Mouse (Mus musculus) mouse embryonic stem cell (cell line): Measurements from ENCODE around the gene 4930558K02Rik.

Source experiments
- in situ Hi-C, 2 experiments: fragments of 300-500 bp; cut with MboI; formaldehyde crosslinking; loops; 1 replicate in 1 of 2; 3 replicates in 1 of 2; pipeline ENCODE4 v1.14.3; 2019 to 2020; ENCODE audit warnings: low sequenced_read_pairs in 2 of 2, low pct_unique_long_range_greater_than_20kb in 1 of 2, mixed read lengths in 1 of 2; ENCODE audit not compliant: unreplicated experiment in 1 of 2

The 4930558K02Rik gene

DNA sequence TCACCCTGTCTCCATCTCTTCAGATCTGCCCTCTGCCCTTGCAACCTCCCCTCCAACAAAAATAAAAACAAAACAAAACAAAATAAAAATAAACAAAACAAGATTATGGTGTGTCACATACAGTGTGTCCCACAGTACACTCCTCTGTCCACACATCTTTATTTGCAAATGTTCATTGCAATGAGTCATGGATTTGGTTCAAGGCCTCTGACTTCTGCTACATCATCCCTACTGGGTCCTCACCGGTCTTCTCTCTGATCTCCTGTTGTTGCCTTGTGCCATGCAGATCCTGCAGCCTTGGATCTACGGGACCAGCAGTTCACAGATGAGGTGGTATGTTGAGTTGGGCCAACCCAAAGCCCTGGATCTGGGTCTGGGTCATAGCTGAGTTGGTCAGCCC lies 59.8 kb downstream of the 4930558K02Rik start:
- in situ Hi-C loops, result no loop called here

DNA sequence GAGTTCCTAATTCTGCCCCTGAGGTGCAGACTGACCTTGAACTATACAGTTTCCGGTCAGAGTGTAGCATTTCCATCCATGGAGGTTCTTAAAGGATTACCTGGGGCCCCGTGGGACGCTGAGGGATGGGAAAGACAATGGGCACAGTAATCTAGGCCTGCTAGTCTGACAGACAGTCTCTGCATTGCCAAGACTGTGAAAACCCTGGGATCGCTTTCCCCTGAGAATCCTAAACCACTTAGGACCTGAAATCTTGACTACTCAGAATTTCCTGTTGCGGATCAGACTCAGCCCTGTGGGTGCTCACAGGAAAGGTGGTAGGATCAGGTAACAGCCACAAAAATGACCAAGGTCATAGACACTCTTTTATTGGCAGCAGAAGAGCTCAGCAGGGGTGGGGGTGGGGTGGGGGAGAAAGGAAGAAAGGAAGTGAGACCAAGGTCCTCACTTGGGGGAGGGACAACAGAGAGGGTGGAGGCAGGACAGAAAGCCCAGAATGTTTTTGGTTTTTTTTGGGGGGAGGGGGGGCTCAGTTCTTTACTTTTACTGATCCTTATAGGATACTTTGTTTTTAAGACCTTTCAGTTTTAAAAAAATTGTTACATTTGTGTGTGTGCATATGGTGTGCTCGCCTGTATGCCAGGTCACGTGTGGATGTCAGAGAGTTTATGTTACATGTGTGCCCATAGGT lies 60.6 kb downstream of the 4930558K02Rik start:
- in situ Hi-C loops, result no loop called here

DNA sequence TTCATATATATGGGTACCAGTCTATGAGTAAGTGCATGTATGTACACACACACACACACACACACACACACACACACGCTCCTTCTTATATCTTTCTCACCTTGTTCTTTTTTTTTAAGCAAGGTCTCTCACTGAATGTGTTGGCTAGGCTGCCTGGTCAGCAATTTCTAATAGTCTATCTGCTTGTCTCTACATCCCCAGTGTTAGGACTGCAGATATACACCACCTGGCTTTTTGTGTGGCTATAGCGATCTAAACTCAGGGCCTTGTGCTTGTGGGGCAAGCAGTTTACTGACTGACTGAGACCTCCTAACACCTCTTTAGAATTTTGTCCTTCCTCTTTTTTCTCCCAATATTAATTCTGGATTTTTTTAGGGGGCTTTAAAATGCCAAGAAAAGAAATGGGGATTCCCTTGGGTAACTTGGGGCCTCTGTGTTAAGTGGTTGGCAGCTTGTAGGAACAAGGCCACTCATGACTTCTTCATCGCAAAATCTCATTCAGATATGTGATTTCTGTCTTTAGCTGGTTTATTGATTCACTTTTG lies 61.4 kb downstream of the 4930558K02Rik start:
- in situ Hi-C loops, result no loop called here

DNA sequence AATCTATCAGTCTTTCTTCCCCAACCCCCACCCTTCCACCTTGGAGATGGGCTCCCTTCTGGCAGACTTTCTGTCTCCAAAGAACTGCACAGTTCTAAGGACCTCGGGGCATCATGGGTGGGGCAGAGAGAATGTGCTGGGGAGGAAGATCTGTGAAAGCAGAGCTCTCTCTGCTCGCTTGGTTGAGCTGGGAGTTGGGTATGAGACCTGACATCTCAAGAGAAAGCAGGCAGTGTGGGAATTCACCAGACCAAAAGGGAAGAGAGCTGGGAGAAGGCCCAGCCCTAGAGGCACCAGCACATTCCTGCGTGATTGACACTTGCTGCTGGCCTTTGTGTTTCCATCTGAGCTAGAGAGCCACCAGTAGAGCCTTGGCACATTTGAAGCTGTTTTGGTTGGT lies 63.4 kb downstream of the 4930558K02Rik start:
- in situ Hi-C loops, result no loop called here

DNA sequence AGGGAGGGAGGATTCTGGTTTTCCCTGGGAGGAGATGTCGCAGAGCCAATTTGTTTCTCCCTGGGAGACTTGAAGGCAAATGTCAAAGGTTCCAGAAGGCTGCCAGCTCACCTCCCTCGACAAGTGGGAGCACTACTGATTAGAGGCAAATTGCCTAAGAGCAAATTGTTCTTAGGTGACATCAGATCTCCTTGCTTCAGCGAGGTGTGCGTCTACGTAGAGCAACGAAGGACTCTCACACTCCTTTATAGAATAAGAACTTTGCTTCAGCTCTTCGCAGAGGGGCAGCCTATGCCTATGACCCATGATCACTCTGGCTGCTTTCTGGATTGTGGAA lies 65.8 kb downstream of the 4930558K02Rik start:
- in situ Hi-C loops, result no loop called here

DNA sequence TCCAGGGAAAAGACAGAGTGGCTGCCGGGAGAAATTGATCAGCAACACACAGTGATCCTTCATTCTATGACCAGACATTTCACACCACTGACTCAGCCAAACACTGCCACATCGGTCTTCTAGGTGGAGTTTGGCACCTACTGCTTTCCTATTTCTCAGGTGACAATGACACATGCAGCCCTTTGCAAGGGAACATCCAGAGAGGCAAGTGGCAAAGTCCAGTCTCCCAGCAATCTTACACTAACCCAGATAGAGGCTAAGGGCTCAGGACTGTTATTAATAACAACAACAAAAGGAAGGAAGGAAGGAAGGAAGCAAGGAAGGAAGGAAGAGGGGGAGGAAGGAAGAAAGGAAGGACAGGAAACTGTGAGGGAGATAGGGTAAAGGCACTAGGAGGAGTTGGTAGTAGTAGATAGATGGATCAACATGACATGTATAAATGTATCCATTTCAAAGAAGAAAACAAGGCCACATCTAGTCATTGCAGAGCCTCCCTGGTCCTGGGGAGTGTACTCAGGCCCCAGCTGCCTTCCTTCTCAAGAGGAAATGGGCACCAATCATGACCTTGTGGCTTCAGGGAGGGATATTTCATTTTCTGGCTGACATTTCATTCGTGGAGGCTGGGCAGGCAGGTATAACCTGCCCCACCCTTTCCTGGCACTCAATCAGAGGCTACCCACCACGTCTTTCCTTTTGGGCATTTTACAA lies 66.3 kb downstream of the 4930558K02Rik start:
- in situ Hi-C loops, result no loop called here

DNA sequence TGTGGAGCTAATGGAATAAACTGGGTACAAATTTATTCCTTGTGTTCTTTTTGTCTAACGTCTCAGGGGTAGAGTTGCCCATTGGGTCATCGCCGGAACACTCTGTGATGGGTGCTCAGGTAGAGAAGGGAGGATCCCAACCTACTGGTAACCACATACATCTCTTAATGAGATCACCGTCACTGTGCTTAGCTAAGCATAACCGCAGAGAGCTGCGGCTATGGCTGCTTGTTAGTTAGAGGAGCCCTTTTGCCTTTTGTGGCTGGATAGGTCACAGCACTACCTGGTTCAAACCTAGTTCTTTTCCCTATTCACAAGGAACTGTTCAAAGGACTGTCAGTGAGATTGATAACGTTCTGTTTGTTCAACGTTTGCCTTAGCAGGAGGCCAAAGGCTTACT lies 70.4 kb downstream of the 4930558K02Rik start:
- in situ Hi-C loops, result no loop called here

DNA sequence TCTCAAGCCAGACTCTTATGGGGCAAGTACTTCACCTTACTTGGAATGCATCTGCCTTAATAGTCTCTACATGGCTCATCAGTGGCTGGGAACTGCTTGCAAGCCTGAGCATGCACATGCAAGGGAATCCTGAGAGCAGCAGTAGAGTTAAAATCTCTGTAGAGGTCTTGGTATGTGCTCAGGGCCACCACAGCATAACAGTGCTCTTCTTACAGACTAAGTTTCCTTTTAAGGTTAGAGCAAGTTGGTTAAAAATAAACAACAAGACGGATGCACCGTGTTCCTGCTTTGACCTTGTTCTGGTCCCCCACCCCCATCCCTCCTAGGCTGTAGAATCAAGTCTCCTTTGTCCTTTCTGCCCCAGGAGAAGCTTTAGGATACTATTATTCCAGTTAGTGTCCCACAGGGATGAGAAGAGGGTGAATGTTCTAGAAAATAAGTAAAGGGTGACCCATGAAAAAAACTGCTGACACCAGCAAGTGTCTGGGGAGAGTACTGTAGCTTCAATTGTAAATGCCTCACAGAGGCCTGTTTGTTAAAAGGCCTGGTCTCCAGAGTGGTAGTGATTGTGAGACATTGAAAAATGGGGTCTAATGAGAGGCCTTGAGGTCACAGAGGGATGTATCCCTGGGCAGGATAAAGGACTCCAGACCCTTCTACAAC lies 71.5 kb downstream of the 4930558K02Rik start:
- in situ Hi-C loops, result no loop called here

DNA sequence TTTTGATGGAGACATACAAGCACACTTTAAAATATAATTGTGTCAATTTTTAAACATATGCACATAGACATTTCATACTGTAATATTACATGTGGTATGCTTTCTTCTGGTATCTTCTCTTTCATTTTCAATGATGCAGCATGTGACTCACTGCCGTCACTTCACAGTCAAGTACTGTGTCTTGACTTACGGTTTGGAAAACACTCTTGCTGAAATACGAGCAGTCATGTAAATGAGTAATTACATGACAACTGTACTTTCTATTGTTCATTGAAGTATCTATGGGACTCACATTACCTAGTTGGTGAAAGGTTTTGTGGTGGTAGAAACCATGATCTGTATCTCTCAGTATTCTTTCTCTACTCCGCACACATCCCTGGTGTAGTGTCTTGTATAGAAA lies 72.3 kb downstream of the 4930558K02Rik start:
- in situ Hi-C loops, result no loop called here

DNA sequence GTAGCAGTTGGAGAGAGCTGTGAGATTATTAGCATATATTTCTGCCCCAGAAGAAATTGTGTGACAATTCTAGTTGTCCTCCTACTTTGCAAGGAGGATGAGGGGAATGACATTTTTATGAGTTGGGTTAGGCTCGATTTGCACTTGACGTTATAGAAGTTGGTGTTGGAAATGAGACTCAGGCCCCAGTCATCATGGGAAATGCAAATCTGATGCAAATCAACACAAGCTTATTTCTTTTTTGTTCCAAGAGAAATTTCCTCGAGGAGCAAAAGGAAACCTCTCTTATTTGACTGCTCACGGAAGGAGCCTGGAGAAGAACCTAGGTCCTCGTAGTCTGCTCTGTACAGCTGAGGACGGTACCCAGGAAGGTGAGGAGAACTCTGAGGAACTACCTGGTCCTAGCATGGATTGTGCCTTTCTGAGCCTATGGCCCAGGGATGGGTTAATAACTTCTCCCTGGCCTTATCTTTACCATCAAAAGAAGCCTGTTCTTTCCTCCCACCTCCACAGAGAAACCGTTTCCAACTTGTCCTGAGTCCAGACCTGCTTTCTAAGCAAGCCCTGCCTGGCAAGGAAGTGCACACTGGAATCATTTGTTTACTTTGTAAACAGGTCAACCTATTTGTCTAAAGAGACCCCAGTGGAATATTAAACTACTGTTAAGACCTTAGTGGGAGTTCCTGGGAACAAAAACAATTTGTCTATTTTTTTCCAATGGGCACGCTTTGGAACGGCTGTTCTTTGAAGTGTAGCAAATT lies 76.6 kb downstream of the 4930558K02Rik start:
- in situ Hi-C loops, result no loop called here

DNA sequence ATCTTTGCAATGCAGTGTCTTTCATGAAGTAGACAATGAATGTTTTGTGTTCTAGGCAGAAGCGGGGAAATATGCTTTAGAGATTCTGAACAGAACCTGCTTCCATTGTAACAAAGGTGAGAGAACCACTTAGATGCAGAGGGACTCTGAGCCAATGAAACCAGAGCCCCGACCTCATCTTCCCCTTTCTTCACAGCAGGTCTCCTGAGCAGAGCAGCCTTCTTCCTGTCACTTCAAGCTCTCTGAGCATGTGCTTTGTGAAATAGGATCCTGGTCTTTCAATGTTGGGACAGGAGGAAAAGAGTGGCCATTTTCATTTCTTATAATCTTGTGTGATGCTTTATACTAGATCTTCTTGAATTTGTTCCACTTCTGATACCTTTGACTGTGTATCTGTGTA lies 79.3 kb downstream of the 4930558K02Rik start:
- in situ Hi-C loops, result no loop called here

DNA sequence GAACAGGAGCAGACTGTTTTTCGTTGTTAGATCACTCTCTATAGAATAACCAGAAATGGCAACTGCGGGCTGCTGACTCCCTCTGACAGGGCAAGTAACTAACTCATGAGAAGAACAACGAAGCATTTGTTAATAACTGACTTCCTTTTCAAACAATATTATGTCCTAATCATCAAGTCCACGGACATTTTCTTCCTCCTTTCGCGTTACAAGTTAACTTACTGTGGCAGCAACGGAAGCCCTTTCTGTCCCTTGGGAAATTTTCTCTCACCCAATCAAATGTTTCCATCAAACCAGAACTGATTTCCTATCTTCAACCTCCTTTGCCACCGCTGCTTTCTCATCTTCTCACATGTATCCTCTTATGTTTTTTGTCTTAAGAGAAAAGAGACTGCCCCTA lies 82.2 kb downstream of the 4930558K02Rik start:
- in situ Hi-C loops, result no loop called here

DNA sequence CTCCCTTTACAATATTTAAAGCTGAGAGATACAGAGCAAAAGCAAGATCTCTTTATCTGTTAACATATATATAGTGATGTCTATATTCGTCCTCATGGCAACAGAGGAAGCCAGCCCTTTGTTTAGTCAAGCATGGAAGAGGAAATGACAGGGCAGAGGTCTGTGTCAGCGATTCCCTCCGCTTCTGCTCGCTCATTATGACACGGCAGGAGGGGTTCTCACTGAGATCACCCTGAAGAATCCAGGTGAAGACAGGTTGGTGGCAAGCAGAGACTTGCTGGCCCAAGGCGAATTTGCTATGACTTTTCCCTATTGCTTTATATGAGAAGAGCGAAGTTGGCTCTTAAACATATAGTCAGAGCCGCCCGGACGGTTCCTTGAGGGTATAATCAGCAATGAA lies 83.3 kb downstream of the 4930558K02Rik start:
- in situ Hi-C loops, result no loop called here

DNA sequence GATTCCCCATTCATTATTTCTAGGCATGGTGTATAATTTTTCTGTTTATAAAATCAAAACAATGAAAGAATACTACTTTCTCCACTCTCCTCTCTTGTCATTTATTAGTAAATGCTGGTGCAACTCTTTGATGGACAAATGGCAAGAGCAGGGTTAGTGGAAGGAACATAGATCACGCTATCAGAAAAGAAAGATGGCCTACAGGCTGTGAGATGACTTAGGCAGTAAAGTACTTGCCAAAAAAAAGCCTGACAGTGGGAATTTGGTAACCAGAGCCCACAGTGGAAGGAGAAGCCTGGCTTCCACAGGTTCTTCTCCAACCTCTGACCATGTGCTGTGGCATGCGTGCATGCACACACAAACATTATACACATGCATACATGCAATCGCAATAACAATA lies 84.4 kb downstream of the 4930558K02Rik start:
- in situ Hi-C loops, result no loop called here

DNA sequence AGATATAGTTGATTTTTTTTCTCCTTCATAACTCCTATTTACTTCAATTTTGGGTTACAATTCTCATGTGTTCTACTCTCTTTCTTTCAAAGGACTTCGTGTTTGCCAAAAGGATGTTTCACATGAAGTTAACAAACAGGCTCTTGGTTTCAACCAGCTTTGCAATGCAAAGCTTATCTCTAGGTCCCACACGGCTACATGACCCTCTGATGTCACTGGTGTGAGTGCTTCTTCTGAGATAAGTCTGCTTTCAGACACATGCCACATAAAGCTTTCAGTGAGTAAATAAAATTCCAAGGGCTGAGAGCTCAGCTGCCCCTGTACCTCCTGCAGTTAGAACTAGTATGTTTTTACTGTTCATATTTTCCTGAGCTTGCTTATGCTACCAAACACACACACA lies 84.9 kb downstream of the 4930558K02Rik start:
- in situ Hi-C loops, result no loop called here

DNA sequence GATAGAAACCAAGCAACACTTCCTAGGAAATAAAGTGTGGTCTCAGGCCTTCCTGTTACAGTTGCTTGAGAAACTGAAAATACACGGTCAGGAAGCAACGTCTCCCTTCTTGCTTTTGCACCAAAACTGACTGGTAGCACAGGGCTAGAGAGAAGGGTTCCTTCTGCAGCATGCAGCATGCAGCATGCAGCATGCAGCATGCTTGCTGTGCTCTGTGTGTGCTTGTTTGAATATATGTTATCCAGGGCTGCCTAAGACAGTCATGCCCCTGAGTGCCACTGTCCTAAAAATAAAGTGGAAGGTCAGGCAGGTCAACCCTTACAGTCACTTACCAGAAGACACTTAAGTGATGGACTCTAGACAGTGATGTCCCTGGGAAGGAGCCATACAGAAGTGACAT lies 85.3 kb downstream of the 4930558K02Rik start:
- in situ Hi-C loops, result no loop called here
